Mouse (Mus musculus) lung, postnatal 25 days (tissue): ENCODE data around the gene Tff2.

ENCODE experiments used
- DNase-seq: peaks from one replicate; pipeline ENCODE4 v3.0.0; 2022; ENCODE audit warnings: low spot score

Tff2 gene

DNA sequence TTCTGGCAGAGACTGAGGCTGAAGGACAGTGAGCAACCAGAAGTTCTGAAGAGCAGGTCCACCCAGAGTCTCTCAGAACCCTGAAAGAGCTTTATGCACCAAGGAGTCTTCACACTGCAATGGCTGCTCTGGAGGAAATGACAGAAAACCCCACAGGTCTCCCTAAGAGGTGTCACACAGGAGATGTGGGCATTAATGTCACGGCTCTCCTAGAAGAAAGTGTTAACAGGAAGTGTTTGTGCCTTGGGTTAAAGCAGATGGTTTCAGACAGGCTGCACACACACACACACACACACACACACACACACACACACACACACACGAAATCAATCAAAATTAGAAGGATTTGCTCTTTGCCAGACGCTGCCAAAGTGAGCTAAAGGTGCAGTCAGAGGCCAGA, 7.8 kb downstream of the Tff2 start:
- DNase-seq = no peak

- no peak for DNase-seq
These were observed 9.2 kb downstream of the Tff2 start for GRCm38 (mm10) chr17:31134913-31135312.

- no peak for DNase-seq
These were observed 10.3 kb downstream of the Tff2 start for GRCm38 (mm10) chr17:31133776-31134175.

DNA sequence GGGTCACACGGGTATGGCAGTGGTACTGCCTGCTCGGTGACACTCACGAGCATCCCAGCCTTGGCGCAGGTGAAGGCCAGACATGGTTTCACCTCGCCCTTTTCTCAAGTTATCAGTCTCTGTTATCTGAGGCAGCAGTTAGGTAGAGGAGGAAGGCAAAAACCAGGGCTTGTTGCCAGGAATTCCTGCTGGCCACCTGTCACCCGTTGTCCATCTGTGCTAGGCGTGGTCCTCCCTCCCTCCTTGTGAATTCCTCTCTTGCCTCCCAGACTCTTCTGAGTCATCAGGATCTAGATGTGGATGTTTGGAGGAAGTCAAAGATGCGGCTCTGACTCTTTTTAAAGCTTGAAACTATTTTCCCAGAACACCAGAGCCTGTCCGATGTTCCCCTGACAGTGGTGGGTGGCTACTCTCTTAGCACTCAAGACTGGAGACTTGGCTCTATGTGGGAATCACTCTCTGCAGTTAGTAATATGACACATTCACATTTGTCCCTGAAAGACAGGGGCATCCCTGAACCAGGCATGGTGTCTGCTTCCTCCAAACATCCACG, 12.7 kb downstream of the Tff2 start:
- no peak for DNase-seq

GRCm38 (mm10) chr17:31129452-31129851, 14.6 kb downstream of the Tff2 start, which contains the start of gene Tff3:
Gene Tff3, minus strand, starts transcription at chr17:31129646.
- DNase-seq = no peak

DNA sequence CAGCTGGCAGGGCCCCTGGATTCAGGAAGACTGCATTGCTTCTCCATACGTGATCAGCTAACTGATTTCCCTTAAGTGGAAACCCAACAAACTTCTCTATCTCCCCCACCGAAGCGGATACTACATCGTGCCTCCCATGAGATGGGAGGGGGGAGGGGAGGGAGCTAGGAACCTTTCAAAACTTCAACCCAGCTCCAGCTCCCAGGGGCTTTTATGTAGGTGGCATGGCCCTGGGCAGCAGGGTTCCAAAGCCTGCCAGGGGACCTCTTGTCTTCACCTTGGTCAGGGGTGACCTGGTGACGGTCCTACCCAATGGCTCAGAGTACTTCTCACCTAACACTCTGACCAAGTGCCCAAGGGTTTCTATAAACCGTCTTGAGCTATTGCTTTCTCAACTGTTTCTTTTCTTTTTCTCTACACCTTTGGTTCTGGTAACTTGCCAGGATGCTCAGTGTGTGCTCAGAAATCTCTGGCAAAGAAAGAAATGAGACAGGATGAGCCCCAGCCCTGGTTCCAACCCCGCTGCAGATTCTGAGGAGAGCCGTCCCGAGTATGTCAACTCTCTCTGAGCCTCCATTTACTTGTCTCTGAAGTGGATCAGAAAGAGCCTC, 15.3 kb downstream of the Tff2 start:
- DNase-seq = no peak

- DNase-seq = no peak
These were observed 18.4 kb downstream of the Tff2 start for GRCm38 (mm10) chr17:31125548-31126266.

DNA sequence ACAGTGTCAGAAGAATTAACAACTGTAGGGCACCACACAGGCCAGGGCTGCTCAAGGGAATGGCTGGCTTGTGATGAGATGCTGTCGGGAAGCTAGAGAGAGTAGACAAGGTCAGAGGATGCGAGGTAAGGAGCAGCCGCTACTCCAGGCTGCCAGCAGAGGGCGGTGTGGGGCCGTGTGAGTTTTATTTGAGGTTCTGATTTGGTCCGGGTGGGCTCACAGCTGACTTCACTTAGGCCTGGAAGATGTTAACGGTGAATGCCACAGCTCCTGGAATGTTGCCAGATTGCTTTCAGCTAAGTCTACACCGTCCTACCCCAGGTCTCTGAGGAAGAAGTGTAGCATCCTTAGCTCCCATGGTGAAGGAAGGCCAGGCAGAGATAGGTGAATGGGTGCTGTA, 22.1 kb downstream of the Tff2 start:
- DNase-seq = no peak

DNA sequence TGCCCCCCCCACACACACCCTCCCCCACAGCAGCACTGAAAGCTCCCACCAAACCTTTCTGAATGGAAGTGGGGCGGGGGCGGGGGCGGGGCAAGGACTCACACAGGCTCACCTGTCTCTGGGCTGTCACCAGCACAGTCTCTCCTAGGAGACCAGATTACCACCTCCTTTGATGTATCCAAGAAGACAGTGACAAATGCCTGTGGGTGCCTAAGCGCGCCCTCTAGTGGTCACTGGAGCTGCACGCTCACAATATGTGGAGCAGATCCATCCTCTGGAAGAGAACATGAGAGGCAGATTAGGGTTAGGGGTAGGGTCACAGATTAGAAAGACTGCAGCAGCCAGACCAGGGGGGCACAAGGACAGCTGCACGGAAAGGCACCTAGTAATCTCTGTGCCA, 24.7 kb downstream of the Tff2 start:
- peak; percentile 69 for DNase-seq

GRCm38 (mm10) chr17:31117946-31118345, 26.1 kb downstream of the Tff2 start:
- DNase-seq = no peak

DNA sequence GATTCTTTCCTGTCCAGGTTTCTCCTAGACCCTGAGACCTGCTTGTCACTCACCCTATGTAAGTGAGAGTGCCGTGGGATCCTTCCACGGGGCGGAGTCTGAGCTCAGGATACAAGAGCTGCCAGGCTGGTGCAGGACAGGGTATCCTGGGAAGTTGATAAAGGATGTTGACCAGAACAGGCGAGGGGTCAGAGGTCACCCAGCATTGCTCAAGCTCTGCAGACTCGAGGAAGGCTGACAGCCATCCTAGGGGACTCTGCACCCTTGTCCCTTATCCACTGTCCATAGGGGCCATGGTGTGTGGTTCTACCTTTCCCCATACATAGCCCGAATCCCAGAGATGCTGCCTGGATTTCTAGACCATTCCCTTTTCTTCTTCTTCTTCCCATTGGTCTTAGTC, 28.0 kb downstream of the Tff2 start:
- DNase-seq = no peak

DNA sequence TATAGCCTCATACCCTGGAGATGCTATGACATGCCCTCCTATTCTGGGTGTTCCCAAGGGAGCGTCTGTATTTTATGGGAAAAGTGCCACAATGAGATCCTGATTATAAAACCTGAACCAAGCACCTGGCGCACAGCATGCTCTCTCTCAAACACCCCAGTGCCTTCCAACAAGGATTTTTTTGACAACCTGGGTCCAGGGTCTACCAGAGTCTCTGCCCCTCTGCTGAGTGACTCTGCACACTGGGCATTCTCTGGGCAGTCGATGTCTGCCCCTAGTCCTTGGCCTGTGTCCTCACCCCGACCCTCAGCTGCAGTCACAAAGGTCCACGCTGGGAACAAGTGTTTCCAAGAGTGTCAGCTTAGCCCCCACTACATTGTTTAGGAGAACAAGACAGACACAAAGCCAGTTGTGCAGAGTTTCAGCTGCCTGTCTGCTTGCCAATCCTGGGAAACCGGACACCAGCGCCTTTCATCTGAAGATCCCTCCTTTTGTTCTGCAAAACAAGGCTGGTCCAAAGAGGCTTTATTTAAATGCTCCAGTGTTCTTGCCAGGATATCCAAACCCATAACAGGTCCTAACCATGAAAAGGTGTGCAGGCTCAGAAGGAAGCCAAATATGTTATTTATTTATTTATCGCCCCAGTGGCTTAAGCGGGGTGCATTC, 30.8 kb downstream of the Tff2 start:
- DNase-seq = no peak

GRCm38 (mm10) chr17:31108388-31108787, 35.7 kb downstream of the Tff2 start:
- DNase-seq = no peak

- no peak for DNase-seq
These were observed 40.3 kb downstream of the Tff2 start for GRCm38 (mm10) chr17:31103823-31104222.

GRCm38 (mm10) chr17:31103007-31103570, 41.0 kb downstream of the Tff2 start:
- DNase-seq = no peak

- DNase-seq = no peak
These were observed 45.3 kb downstream of the Tff2 start for GRCm38 (mm10) chr17:31098788-31099187.

GRCm38 (mm10) chr17:31096893-31097292, 47.2 kb downstream of the Tff2 start:
- DNase-seq = no peak

GRCm38 (mm10) chr17:31095570-31095969, 48.5 kb downstream of the Tff2 start:
- DNase-seq = no peak

DNA sequence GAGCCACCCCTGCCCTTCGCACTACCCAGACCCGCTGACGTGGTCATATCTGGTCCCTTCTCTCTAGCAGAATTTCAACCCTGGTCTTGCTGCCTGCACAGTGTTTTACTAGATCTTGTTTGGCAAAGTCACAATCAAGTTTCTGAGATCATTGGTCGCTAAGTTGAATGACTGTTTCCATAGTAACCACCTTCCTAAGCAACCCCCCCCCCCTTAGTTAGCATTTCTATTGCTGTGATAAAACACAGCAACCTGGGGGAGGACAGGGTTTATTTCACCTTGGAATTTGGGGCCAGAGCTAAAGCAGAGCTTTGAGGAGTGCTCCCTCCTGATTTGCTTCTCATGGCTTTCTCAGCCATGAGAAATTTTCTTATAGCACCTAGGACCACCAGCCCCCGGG, 49.3 kb downstream of the Tff2 start:
- DNase-seq = no peak
